Mouse (Mus musculus): ENCODE results near the gene Plekha5.

- peak; percentile 23; the same call in 1 of the 2 replicates for TF ChIP-seq POLR2A (IDR thresholded peaks at IDR 0.05; ENCODE audit: insufficient read depth, low read depth, low read length)
- no peak for TF ChIP-seq CTCF (IDR thresholded peaks at IDR 0.05; ENCODE audit: insufficient read depth, low read depth, low read length)
These were observed 67.2 kb downstream of the Plekha5 start for GRCm38 (mm10) chr6:140490921-140491537.

Data from olfactory bulb, adult 2 months (tissue).